Mouse (Mus musculus) C2C12 (cell line): Measurements from ENCODE around the gene Eps8.

Experiments
- CTCF ChIP-seq: IDR thresholded peaks from one replicate; pipeline ENCODE4 v1.5.1; 2011; ENCODE audit not compliant: control insufficient read depth, insufficient read depth, insufficient read length
- MAX ChIP-seq: IDR thresholded peaks from one replicate; pipeline ENCODE4 v1.6.1; 2011; ENCODE audit warnings: mild to moderate bottlenecking, control low read depth
- MYOG ChIP-seq: IDR thresholded peaks from one replicate; pipeline ENCODE4 v1.6.1; 2011; ENCODE audit not compliant: control insufficient read depth, insufficient read length; ENCODE audit errors: extremely low read depth
- USF1 ChIP-seq: IDR thresholded peaks from one replicate; pipeline ENCODE4 v1.6.1; 2011; ENCODE audit warnings: low read depth, mild to moderate bottlenecking, control low read depth, moderate library complexity

DNA sequence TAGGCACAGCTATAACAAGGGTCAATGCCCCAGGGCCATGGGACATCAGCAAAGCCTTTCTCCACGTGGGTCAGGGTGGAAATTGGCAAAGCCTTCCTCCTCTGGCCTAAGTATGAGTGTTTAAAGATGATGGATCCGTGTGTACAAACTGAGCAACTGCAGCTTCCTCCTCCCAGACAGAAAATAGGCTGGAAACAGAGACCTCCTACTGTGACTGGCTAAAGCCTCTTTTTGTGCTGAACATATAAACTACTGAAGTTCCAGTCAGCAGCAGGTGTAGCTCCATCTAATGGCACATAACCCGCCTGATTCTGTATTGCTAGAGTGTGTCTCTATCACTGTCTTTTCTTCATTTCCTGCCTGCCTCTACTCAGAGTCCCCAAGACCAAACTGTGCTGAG lies 13.7 kb upstream of the Eps8 start:
- no peak for TF ChIP-seq CTCF
- no peak for TF ChIP-seq USF1
- no peak for TF ChIP-seq MAX
- TF ChIP-seq MYOG, result no peak
